Mouse (Mus musculus): ENCODE measurements at regions not wholly inside any gene's neighbourhood (a gene's known extent, or its start where the extent isn't known, plus 50 kb on each side); places are given as distances from the start of the nearest gene placed in this dataset.

- ATAC-seq (ENCODE audit: insufficient read depth, low FRiP score), result no peak
- H3K36me3 ChIP-seq (ENCODE audit: control insufficient read depth, insufficient read depth, low read length), result no peaks in the 10 kb centered on the region
- no peak overlapping the region for H3K9ac ChIP-seq (ENCODE audit: low read length)
- H3K4me1 ChIP-seq (ENCODE audit: control insufficient read depth, insufficient read depth, low read length), result no peaks in the 10 kb centered on the region
- no peak overlapping the region for H3K4me2 ChIP-seq (ENCODE audit: low read depth, low read length)
- no peak overlapping the region for H3K27ac ChIP-seq (ENCODE audit: low read length)
- no peaks in the 10 kb centered on the region for H3K27me3 ChIP-seq (ENCODE audit: control insufficient read depth, insufficient read depth, low read length)
- H3K4me3 ChIP-seq (replicated peaks; ENCODE audit: low read length), result no peak overlapping the region
- WGBS, result 61% methylated on average over 1 of the region's 1 CpGs
- H3K9me3 ChIP-seq (replicated peaks; ENCODE audit: control insufficient read depth, low read length), result no peaks in the 10 kb centered on the region
Observed at GRCm38 (mm10) chr10:17416121-17416520, 306.9 kb upstream of the Cited2 start.

- Histone ChIP-seq H3K4me1 (ENCODE audit: control insufficient read depth, insufficient read depth, low read length) (no peaks in the 10 kb centered on the region), H3K36me3 (ENCODE audit: control insufficient read depth, insufficient read depth, low read length) (no peaks in the 10 kb centered on the region), H3K9me3 (replicated peaks; ENCODE audit: control insufficient read depth, low read length) (no peaks in the 10 kb centered on the region), H3K4me2 (ENCODE audit: low read depth, low read length) (no peak overlapping the region), H3K27ac (ENCODE audit: low read length) (no peak overlapping the region), H3K4me3 (replicated peaks; ENCODE audit: low read length) (no peak overlapping the region), H3K9ac (ENCODE audit: low read length) (no peak overlapping the region), H3K27me3 (ENCODE audit: control insufficient read depth, insufficient read depth, low read length) (no peaks in the 10 kb centered on the region)
- WGBS, result 80% methylated on average over 1 of the region's 1 CpGs
- no peak for ATAC-seq (ENCODE audit: insufficient read depth, low FRiP score)
Observed at GRCm38 (mm10) chr10:17417394-17417793, 305.6 kb upstream of the Cited2 start.

DNA sequence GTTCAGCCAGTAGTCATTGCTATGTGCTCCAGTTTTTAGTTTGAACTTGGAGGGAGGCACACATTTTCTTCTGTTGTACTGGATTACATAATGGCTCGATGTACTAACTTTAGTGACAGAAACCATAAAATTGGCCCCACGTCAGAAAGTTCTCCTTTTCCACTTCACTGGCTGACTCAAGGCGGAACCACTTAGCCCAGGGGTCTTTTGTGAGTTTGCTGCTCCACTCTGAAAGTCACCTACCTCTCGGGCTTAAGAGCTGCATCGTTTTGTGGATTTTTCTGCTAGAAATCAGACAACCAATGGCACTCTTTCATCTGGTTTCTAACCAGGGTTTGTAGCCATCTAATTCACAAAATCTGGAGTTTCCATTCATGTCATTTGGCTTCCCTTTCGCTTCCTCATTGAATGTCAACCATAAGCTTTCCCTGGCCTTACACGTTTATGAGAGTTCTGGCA is 304.8 kb upstream of the Cited2 start:
- no peaks in the 10 kb centered on the region for H3K36me3 ChIP-seq (ENCODE audit: control insufficient read depth, insufficient read depth, low read length)
- WGBS, result 70% methylated on average over 7 of the region's 7 CpGs
- no peak overlapping the region for H3K4me3 ChIP-seq (replicated peaks; ENCODE audit: low read length)
- ATAC-seq (ENCODE audit: insufficient read depth, low FRiP score), result no peak
- H3K9me3 ChIP-seq (replicated peaks; ENCODE audit: control insufficient read depth, low read length), result no peaks in the 10 kb centered on the region
- H3K27me3 ChIP-seq (ENCODE audit: control insufficient read depth, insufficient read depth, low read length), result no peaks in the 10 kb centered on the region
- no peaks in the 10 kb centered on the region for H3K4me1 ChIP-seq (ENCODE audit: control insufficient read depth, insufficient read depth, low read length)
- no peak overlapping the region for H3K27ac ChIP-seq (ENCODE audit: low read length)
- no peak overlapping the region for H3K9ac ChIP-seq (ENCODE audit: low read length)
- H3K4me2 ChIP-seq (ENCODE audit: low read depth, low read length), result no peak overlapping the region

DNA sequence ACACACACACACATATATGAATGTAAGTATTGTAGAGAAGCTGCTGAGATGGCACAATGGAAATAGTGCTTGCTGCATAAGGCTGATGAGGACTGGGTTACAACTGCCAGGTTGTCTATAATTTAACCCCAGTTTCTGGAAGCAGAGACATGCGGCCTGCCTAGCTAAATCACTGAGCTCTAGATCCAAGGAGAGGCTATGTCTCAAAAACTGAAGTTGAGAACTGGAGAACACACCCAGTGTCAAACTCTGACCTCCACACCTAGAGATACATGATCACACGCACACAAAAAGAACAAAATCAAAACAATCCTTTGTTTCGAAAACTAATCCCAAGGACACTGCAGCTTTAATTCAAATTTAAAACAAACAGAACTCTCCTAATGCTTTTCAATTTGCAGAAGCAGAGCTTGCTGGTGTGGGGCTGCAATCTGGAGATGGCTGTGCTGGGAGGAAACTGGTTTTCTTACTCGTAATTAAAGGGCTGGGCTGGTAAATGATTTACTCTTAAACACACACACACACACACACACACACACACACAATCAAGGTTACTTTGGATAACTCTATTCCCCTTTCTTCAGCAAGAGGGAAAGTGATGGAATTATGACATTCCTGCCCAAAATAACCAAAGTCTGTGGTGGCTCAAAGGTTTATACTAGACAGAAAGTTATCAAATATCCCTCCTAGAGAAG is 299.3 kb upstream of the Cited2 start:
- Histone ChIP-seq H3K27ac (ENCODE audit: low read length) (peak overlapping the region; percentile 73), H3K4me1 (ENCODE audit: control insufficient read depth, insufficient read depth, low read length) (no peaks in the 10 kb centered on the region), H3K36me3 (ENCODE audit: control insufficient read depth, insufficient read depth, low read length) (no peaks in the 10 kb centered on the region), H3K4me3 (replicated peaks; ENCODE audit: low read length) (no peak overlapping the region), H3K4me2 (ENCODE audit: low read depth, low read length) (no peak overlapping the region), H3K9ac (ENCODE audit: low read length) (no peak overlapping the region), H3K27me3 (ENCODE audit: control insufficient read depth, insufficient read depth, low read length) (no peaks in the 10 kb centered on the region), H3K9me3 (replicated peaks; ENCODE audit: control insufficient read depth, low read length) (no peaks in the 10 kb centered on the region)
- ATAC-seq (ENCODE audit: insufficient read depth, low FRiP score), result no peak; the same call in 1 of the 2 replicates
- 37% methylated on average over 4 of the region's 4 CpGs for WGBS

- ATAC-seq (ENCODE audit: insufficient read depth, low FRiP score), result no peak
- no peaks in the 10 kb centered on the region for H3K4me1 ChIP-seq (ENCODE audit: control insufficient read depth, insufficient read depth, low read length)
- H3K4me3 ChIP-seq (replicated peaks; ENCODE audit: low read length), result no peak overlapping the region
- H3K4me2 ChIP-seq (ENCODE audit: low read depth, low read length), result no peak overlapping the region
- H3K9me3 ChIP-seq (replicated peaks; ENCODE audit: control insufficient read depth, low read length), result no peaks in the 10 kb centered on the region
- H3K27ac ChIP-seq (ENCODE audit: low read length), result no peak overlapping the region
- H3K27me3 ChIP-seq (ENCODE audit: control insufficient read depth, insufficient read depth, low read length), result no peaks in the 10 kb centered on the region
- 44% methylated on average over 3 of the region's 3 CpGs for WGBS
- no peak overlapping the region for H3K9ac ChIP-seq (ENCODE audit: low read length)
- H3K36me3 ChIP-seq (ENCODE audit: control insufficient read depth, insufficient read depth, low read length), result no peaks in the 10 kb centered on the region
Observed at GRCm38 (mm10) chr10:17426197-17426596, 296.8 kb upstream of the Cited2 start.

GRCm38 (mm10) chr10:17427316-17427715 is 295.7 kb upstream of the Cited2 start:
- ATAC-seq (ENCODE audit: insufficient read depth, low FRiP score), result no peak
- Histone ChIP-seq H3K9ac (ENCODE audit: low read length) (no peak overlapping the region), H3K27me3 (ENCODE audit: control insufficient read depth, insufficient read depth, low read length) (no peaks in the 10 kb centered on the region), H3K4me1 (ENCODE audit: control insufficient read depth, insufficient read depth, low read length) (no peaks in the 10 kb centered on the region), H3K4me3 (replicated peaks; ENCODE audit: low read length) (no peak overlapping the region), H3K36me3 (ENCODE audit: control insufficient read depth, insufficient read depth, low read length) (no peaks in the 10 kb centered on the region), H3K9me3 (replicated peaks; ENCODE audit: control insufficient read depth, low read length) (no peaks in the 10 kb centered on the region), H3K27ac (ENCODE audit: low read length) (no peak overlapping the region), H3K4me2 (ENCODE audit: low read depth, low read length) (no peak overlapping the region)

GRCm38 (mm10) chr10:17428315-17428714 is 294.7 kb upstream of the Cited2 start:
- Histone ChIP-seq H3K27me3 (ENCODE audit: control insufficient read depth, insufficient read depth, low read length) (no peaks in the 10 kb centered on the region), H3K27ac (ENCODE audit: low read length) (no peak overlapping the region), H3K4me2 (ENCODE audit: low read depth, low read length) (no peak overlapping the region), H3K4me1 (ENCODE audit: control insufficient read depth, insufficient read depth, low read length) (no peaks in the 10 kb centered on the region), H3K36me3 (ENCODE audit: control insufficient read depth, insufficient read depth, low read length) (no peaks in the 10 kb centered on the region), H3K9me3 (replicated peaks; ENCODE audit: control insufficient read depth, low read length) (no peaks in the 10 kb centered on the region), H3K9ac (ENCODE audit: low read length) (no peak overlapping the region), H3K4me3 (replicated peaks; ENCODE audit: low read length) (no peak overlapping the region)
- ATAC-seq (ENCODE audit: insufficient read depth, low FRiP score), result no peak
- WGBS, result 70% methylated on average over 3 of the region's 3 CpGs

DNA sequence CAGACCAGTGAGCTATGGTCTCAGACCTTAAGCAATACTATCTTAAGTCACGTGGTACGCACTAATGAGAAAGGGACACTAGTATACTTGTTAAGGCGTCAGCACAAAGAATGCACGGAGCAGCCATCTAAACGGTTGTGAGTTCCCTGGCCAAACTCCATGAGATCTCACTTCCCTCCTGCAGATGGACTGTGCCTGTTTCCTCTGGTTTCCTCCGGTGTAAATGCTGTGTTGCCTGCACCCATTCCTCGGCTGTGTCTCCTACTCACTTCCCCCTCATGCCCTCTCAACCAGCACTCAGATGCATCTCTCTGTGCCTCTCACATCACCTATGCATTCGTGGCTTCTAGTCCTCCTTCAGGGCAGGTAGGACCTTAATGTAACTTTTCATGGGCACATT is 291.9 kb upstream of the Cited2 start:
- H3K36me3 ChIP-seq (ENCODE audit: control insufficient read depth, insufficient read depth, low read length), result no peaks in the 10 kb centered on the region
- H3K4me1 ChIP-seq (ENCODE audit: control insufficient read depth, insufficient read depth, low read length), result no peaks in the 10 kb centered on the region
- 74% methylated on average over 8 of the region's 8 CpGs for WGBS
- no peak for ATAC-seq (ENCODE audit: insufficient read depth, low FRiP score)
- no peaks in the 10 kb centered on the region for H3K27me3 ChIP-seq (ENCODE audit: control insufficient read depth, insufficient read depth, low read length)
- no peak overlapping the region for H3K4me2 ChIP-seq (ENCODE audit: low read depth, low read length)
- no peak overlapping the region for H3K9ac ChIP-seq (ENCODE audit: low read length)
- H3K4me3 ChIP-seq (replicated peaks; ENCODE audit: low read length), result no peak overlapping the region
- no peak overlapping the region for H3K27ac ChIP-seq (ENCODE audit: low read length)
- H3K9me3 ChIP-seq (replicated peaks; ENCODE audit: control insufficient read depth, low read length), result no peaks in the 10 kb centered on the region

DNA sequence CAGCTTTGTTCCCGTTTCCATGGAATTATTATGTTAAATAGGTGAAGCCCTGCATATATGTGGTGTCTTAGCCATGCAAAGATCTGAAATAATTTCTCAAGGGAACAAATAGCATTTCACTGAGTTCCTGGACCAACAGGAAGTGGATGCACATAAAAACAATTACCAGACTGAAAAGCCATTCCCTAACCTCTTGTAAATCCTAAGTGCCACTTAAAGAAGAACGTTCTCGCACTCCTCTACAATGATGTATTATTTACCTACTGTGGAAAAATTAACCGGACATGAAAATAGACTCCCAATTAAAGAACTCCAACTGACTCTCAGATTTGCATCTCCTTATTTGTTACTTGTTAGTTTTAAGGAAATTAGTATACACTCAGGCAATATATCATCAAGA is 288.9 kb upstream of the Cited2 start:
- Histone ChIP-seq H3K4me3 (replicated peaks; ENCODE audit: low read length) (no peak overlapping the region), H3K36me3 (ENCODE audit: control insufficient read depth, insufficient read depth, low read length) (no peaks in the 10 kb centered on the region), H3K27me3 (ENCODE audit: control insufficient read depth, insufficient read depth, low read length) (no peaks in the 10 kb centered on the region), H3K4me2 (ENCODE audit: low read depth, low read length) (no peak overlapping the region), H3K9me3 (replicated peaks; ENCODE audit: control insufficient read depth, low read length) (no peaks in the 10 kb centered on the region), H3K4me1 (ENCODE audit: control insufficient read depth, insufficient read depth, low read length) (no peaks in the 10 kb centered on the region), H3K27ac (ENCODE audit: low read length) (no peak overlapping the region), H3K9ac (ENCODE audit: low read length) (no peak overlapping the region)
- 81% methylated on average over 4 of the region's 4 CpGs for WGBS
- no peak for ATAC-seq (ENCODE audit: insufficient read depth, low FRiP score)

All from stomach, embryonic 16.5 days (tissue).